Mouse (Mus musculus): Measurements from ENCODE around the gene Exoc4.
A peak's percentile ranks its signal among the peaks of the same experiment; 100 is the strongest.

The Exoc4 gene

GRCm38 (mm10) chr6:33476134-33476533 lies 227.2 kb downstream of the Exoc4 start:
- no peak for DNase-seq (ENCODE audit: low read depth)

- no peak for DNase-seq (ENCODE audit: low read depth)
Measured at GRCm38 (mm10) chr6:33484568-33484967, 235.7 kb downstream of the Exoc4 start.

GRCm38 (mm10) chr6:33489788-33490187 lies 240.9 kb downstream of the Exoc4 start:
- no peak for DNase-seq (ENCODE audit: low read depth)

GRCm38 (mm10) chr6:33496141-33496855 lies 247.4 kb downstream of the Exoc4 start:
- no peak for DNase-seq (ENCODE audit: low read depth)

GRCm38 (mm10) chr6:33497348-33497747 lies 248.5 kb downstream of the Exoc4 start:
- no peak for DNase-seq (ENCODE audit: low read depth)

GRCm38 (mm10) chr6:33502388-33502787 lies 253.5 kb downstream of the Exoc4 start:
- DNase-seq (ENCODE audit: low read depth): no peak

- no peak for DNase-seq (ENCODE audit: low read depth)
Measured at GRCm38 (mm10) chr6:33503381-33503780, 254.5 kb downstream of the Exoc4 start.

GRCm38 (mm10) chr6:33507134-33507533 lies 258.2 kb downstream of the Exoc4 start:
- no peak for DNase-seq (ENCODE audit: low read depth)

- no peak for DNase-seq (ENCODE audit: low read depth)
Measured at GRCm38 (mm10) chr6:33515391-33515790, 266.5 kb downstream of the Exoc4 start.

GRCm38 (mm10) chr6:33516798-33517197 lies 267.9 kb downstream of the Exoc4 start:
- DNase-seq (ENCODE audit: low read depth): no peak

- DNase-seq (ENCODE audit: low read depth): peak; percentile 7
Measured at GRCm38 (mm10) chr6:33517890-33518410, 269.1 kb downstream of the Exoc4 start.

- no peak for DNase-seq (ENCODE audit: low read depth)
Measured at GRCm38 (mm10) chr6:33525695-33526366, 276.9 kb downstream of the Exoc4 start.

- DNase-seq (ENCODE audit: low read depth): no peak
Measured at GRCm38 (mm10) chr6:33540356-33540755, 291.5 kb downstream of the Exoc4 start.

GRCm38 (mm10) chr6:33542712-33543111 lies 293.8 kb downstream of the Exoc4 start:
- no peak for DNase-seq (ENCODE audit: low read depth)

- DNase-seq (ENCODE audit: low read depth): no peak
Measured at GRCm38 (mm10) chr6:33551934-33552333, 303.0 kb downstream of the Exoc4 start.

- DNase-seq (ENCODE audit: low read depth): no peak
Measured at GRCm38 (mm10) chr6:33560925-33561324, 312.0 kb downstream of the Exoc4 start.

GRCm38 (mm10) chr6:33561911-33562310 lies 313.0 kb downstream of the Exoc4 start:
- no peak for DNase-seq (ENCODE audit: low read depth)

- DNase-seq (ENCODE audit: low read depth): no peak
Measured at GRCm38 (mm10) chr6:33575947-33576346, 327.1 kb downstream of the Exoc4 start.

- no peak for DNase-seq (ENCODE audit: low read depth)
Measured at GRCm38 (mm10) chr6:33608469-33608868, 359.6 kb downstream of the Exoc4 start.

GRCm38 (mm10) chr6:33613978-33614377 lies 365.1 kb downstream of the Exoc4 start:
- no peak for DNase-seq (ENCODE audit: low read depth)

- peak; percentile 19 for DNase-seq (ENCODE audit: low read depth)
Measured at GRCm38 (mm10) chr6:33618590-33618989, 369.7 kb downstream of the Exoc4 start.

- no peak for DNase-seq (ENCODE audit: low read depth)
Measured at GRCm38 (mm10) chr6:33620701-33621100, 371.8 kb downstream of the Exoc4 start.

- no peak for DNase-seq (ENCODE audit: low read depth)
Measured at GRCm38 (mm10) chr6:33625931-33626330, 377.0 kb downstream of the Exoc4 start.

Data from naive thymus-derived CD4-positive, alpha-beta T cell, adult 2 months (primary cell).